Mouse (Mus musculus): ENCODE measurements around the gene Cnr2. TPM values are rescaled to one million over a fixed set of nuclear protein-coding genes. Genes with fewer than 3 reads are reported as not detected.

The Cnr2 gene
- polyA plus RNA-seq, 1 experiment = 0.16 TPM

- Histone ChIP-seq H3K36me3 (ENCODE audit: control insufficient read depth, insufficient read depth, low read length, poor library complexity, severe bottlenecking) (peaks cover 45% of the 10 kb centered on the region), H3K27ac (ENCODE audit: insufficient read depth, low read length) (no peak overlapping the region), H3K4me1 (ENCODE audit: control insufficient read depth, insufficient read depth, low read length) (peaks cover 1% of the 10 kb centered on the region), H3K27me3 (ENCODE audit: control insufficient read depth, insufficient read depth, low read length, poor library complexity, severe bottlenecking) (no peaks in the 10 kb centered on the region), H3K9ac (ENCODE audit: low read depth, poor library complexity, severe bottlenecking) (no peak overlapping the region), H3K4me3 (ENCODE audit: low read depth, low read length) (no peak overlapping the region), H3K9me3 (replicated peaks; ENCODE audit: control insufficient read depth, insufficient read depth, low read length, poor library complexity, severe bottlenecking) (no peaks in the 10 kb centered on the region)
- TF ChIP-seq POLR2A (IDR thresholded peaks at IDR 0.05; ENCODE audit: insufficient read depth, low read length) = no peak
- no peak for TF ChIP-seq CTCF (IDR thresholded peaks at IDR 0.05; ENCODE audit: low read depth, low read length)
- no peak for TF ChIP-seq EP300 (IDR thresholded peaks at IDR 0.05; ENCODE audit: insufficient read depth, low read depth, low read length)
Measured at GRCm38 (mm10) chr4:135870227-135871023, 24.8 kb upstream of the Cnr2 start.

GRCm38 (mm10) chr4:135872015-135872414, 23.2 kb upstream of the Cnr2 start:
- Histone ChIP-seq H3K27ac (ENCODE audit: insufficient read depth, low read length) (no peak overlapping the region), H3K9ac (ENCODE audit: low read depth, poor library complexity, severe bottlenecking) (peak overlapping the region; percentile 87), H3K27me3 (ENCODE audit: control insufficient read depth, insufficient read depth, low read length, poor library complexity, severe bottlenecking) (no peaks in the 10 kb centered on the region), H3K9me3 (replicated peaks; ENCODE audit: control insufficient read depth, insufficient read depth, low read length, poor library complexity, severe bottlenecking) (no peaks in the 10 kb centered on the region), H3K4me3 (ENCODE audit: low read depth, low read length) (no peak overlapping the region), H3K36me3 (ENCODE audit: control insufficient read depth, insufficient read depth, low read length, poor library complexity, severe bottlenecking) (peaks cover 36% of the 10 kb centered on the region), H3K4me1 (ENCODE audit: control insufficient read depth, insufficient read depth, low read length) (peaks cover 3% of the 10 kb centered on the region)
- no peak for TF ChIP-seq CTCF (IDR thresholded peaks at IDR 0.05; ENCODE audit: low read depth, low read length)

GRCm38 (mm10) chr4:135872589-135873391, 22.4 kb upstream of the Cnr2 start:
- H3K36me3 ChIP-seq (ENCODE audit: control insufficient read depth, insufficient read depth, low read length, poor library complexity, severe bottlenecking) = peaks cover 36% of the 10 kb centered on the region
- TF ChIP-seq POLR2A (IDR thresholded peaks at IDR 0.05; ENCODE audit: insufficient read depth, low read length) = no peak
- peak overlapping the region; percentile 85 for H3K4me3 ChIP-seq (ENCODE audit: low read depth, low read length)

GRCm38 (mm10) chr4:135873526-135874202, 21.5 kb upstream of the Cnr2 start, which contains the start of gene Pnrc2:
Pnrc2 (minus strand) TSS chr4:135873850.
- TF ChIP-seq POLR2A (IDR thresholded peaks at IDR 0.05; ENCODE audit: insufficient read depth, low read length) = peak; percentile 74
- no peak for TF ChIP-seq CTCF (IDR thresholded peaks at IDR 0.05; ENCODE audit: low read depth, low read length)
- Histone ChIP-seq H3K27ac (ENCODE audit: insufficient read depth, low read length) (peak within 1 kb of the TSS; percentile 77), H3K4me1 (ENCODE audit: control insufficient read depth, insufficient read depth, low read length) (peaks cover 3% of the 10 kb centered on the region), H3K9ac (ENCODE audit: low read depth, poor library complexity, severe bottlenecking) (peak within 1 kb of the TSS; percentile 87), H3K9me3 (replicated peaks; ENCODE audit: control insufficient read depth, insufficient read depth, low read length, poor library complexity, severe bottlenecking) (no peaks in the 10 kb centered on the region), H3K36me3 (ENCODE audit: control insufficient read depth, insufficient read depth, low read length, poor library complexity, severe bottlenecking) (peaks cover 35% of the 10 kb centered on the region), H3K27me3 (ENCODE audit: control insufficient read depth, insufficient read depth, low read length, poor library complexity, severe bottlenecking) (no peaks in the 10 kb centered on the region), H3K4me3 (ENCODE audit: low read depth, low read length) (peak within 1 kb of the TSS; percentile 85)

More at GRCm38 (mm10) chr4:135872589-135873391, 22.4 kb upstream of the Cnr2 start:
- H3K9me3 ChIP-seq (replicated peaks; ENCODE audit: control insufficient read depth, insufficient read depth, low read length, poor library complexity, severe bottlenecking) = no peaks in the 10 kb centered on the region
- peaks cover 3% of the 10 kb centered on the region for H3K4me1 ChIP-seq (ENCODE audit: control insufficient read depth, insufficient read depth, low read length)
- peak overlapping the region; percentile 87 for H3K9ac ChIP-seq (ENCODE audit: low read depth, poor library complexity, severe bottlenecking)
- peak overlapping the region; percentile 77 for H3K27ac ChIP-seq (ENCODE audit: insufficient read depth, low read length)
- no peaks in the 10 kb centered on the region for H3K27me3 ChIP-seq (ENCODE audit: control insufficient read depth, insufficient read depth, low read length, poor library complexity, severe bottlenecking)

- H3K4me3 ChIP-seq (ENCODE audit: low read depth, low read length) = no peak overlapping the region
- peak overlapping the region; percentile 87 for H3K9ac ChIP-seq (ENCODE audit: low read depth, poor library complexity, severe bottlenecking)
- peak overlapping the region; percentile 54; the same call in 1 of the 2 replicates for H3K27ac ChIP-seq (ENCODE audit: insufficient read depth, low read length)
- no peaks in the 10 kb centered on the region for H3K27me3 ChIP-seq (ENCODE audit: control insufficient read depth, insufficient read depth, low read length, poor library complexity, severe bottlenecking)
- peaks cover 26% of the 10 kb centered on the region for H3K36me3 ChIP-seq (ENCODE audit: control insufficient read depth, insufficient read depth, low read length, poor library complexity, severe bottlenecking)
- peaks cover 3% of the 10 kb centered on the region for H3K4me1 ChIP-seq (ENCODE audit: control insufficient read depth, insufficient read depth, low read length)
- TF ChIP-seq EP300 (IDR thresholded peaks at IDR 0.05; ENCODE audit: insufficient read depth, low read depth, low read length) (no peak), POLR2A (IDR thresholded peaks at IDR 0.05; ENCODE audit: insufficient read depth, low read length) (no peak), CTCF (IDR thresholded peaks at IDR 0.05; ENCODE audit: low read depth, low read length) (no peak)
- H3K9me3 ChIP-seq (replicated peaks; ENCODE audit: control insufficient read depth, insufficient read depth, low read length, poor library complexity, severe bottlenecking) = no peaks in the 10 kb centered on the region
Measured at GRCm38 (mm10) chr4:135874564-135875535, 20.3 kb upstream of the Cnr2 start.
